Mouse (Mus musculus): ENCODE results near the gene Ugcg.

GRCm38 (mm10) chr4:59234451-59235216, 45.6 kb downstream of the Ugcg start:
- TF ChIP-seq CTCF (IDR thresholded peaks at IDR 0.05; ENCODE audit: extremely low read depth, insufficient read depth, insufficient read length, insufficient replicate concordance): no peak
- TF ChIP-seq POLR2A (IDR thresholded peaks at IDR 0.05; ENCODE audit: low read depth, low read length): no peak
